Mouse (Mus musculus): Measurements from ENCODE around the gene Csad. TPM values are rescaled to one million over a fixed set of nuclear protein-coding genes. Genes with fewer than 3 reads are reported as not detected.
"Not testable (repeated sequence)": the region's sequence is repeated elsewhere in the genome, so short reads cannot be mapped to it uniquely, and the experiment has no call there.

Gene Csad
- total and polyA plus RNA-seq, 3 experiments = 13.1 to 42.1 (median 15.6) TPM

GRCm38 (mm10) chr15:102160415-102161060 lies 44.0 kb downstream of the Csad start:
- intact Hi-C loops (cut with DNase I) = no loop called here

DNA sequence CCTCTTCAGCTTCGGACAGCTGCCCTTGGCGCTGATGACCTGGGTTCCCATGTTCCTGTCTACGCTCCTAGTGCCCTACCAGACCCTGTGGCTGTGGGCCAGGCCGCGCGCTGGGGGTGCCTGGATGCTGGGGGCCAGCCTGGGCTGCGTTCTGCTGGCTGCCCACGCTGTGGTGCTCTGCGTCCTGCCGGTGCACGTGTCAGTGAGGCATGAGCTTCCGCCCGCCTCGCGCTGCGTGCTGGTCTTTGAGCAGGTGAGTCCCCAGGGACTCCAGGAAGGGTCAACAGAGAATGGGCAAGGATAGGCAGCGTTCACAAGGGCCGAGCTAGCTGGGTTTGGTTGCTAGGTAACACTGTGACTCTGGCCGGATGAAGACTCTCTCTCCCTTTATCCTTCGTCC lies 47.7 kb downstream of the Csad start:
- peak in 1 of 2 experiments; percentile 13 for DNase-seq
- no peak overlapping the region for H3K9ac ChIP-seq (ENCODE audit: low read depth, low read length)
- H3K27ac ChIP-seq = no peak overlapping the region
- intact Hi-C loops (cut with DNase I) = no loop called here
- no peak overlapping the region for H3K4me3 ChIP-seq
- no peaks in the 10 kb centered on the region for H3K4me1 ChIP-seq (ENCODE audit: control insufficient read depth, insufficient read depth, low read length)
- H3K79me2 ChIP-seq (replicated peaks; ENCODE audit: control insufficient read depth, insufficient read depth, low read length) = no peaks in the 10 kb centered on the region
- H3K36me3 ChIP-seq (ENCODE audit: control insufficient read depth, insufficient read depth, low read length) = no peaks in the 10 kb centered on the region
- no peaks in the 10 kb centered on the region for H3K27me3 ChIP-seq (ENCODE audit: control insufficient read depth, insufficient read depth, low read length)
- WGBS = 46% methylated on average over 20 of the region's 20 CpGs
- TF ChIP-seq POLR2A (IDR thresholded peaks at IDR 0.05; ENCODE audit: insufficient read depth, low read depth, low read length) (no peak), CTCF (IDR thresholded peaks at IDR 0.05) (no peak), EP300 (IDR thresholded peaks at IDR 0.05; ENCODE audit: insufficient read depth, low read depth, low read length) (no peak)

More at GRCm38 (mm10) chr15:102160415-102161060, 44.0 kb downstream of the Csad start:
- H3K4me1 ChIP-seq (ENCODE audit: control insufficient read depth, insufficient read depth, low read length) = no peaks in the 10 kb centered on the region
- 63% methylated on average over 27 of the region's 27 CpGs for WGBS
- H3K36me3 ChIP-seq (ENCODE audit: control insufficient read depth, insufficient read depth, low read length) = no peaks in the 10 kb centered on the region
- no peak overlapping the region for H3K9ac ChIP-seq (ENCODE audit: low read depth, low read length)
- H3K27ac ChIP-seq = no peak overlapping the region
- DNase-seq = no peak
- TF ChIP-seq EP300 (IDR thresholded peaks at IDR 0.05; ENCODE audit: insufficient read depth, low read depth, low read length) = no peak
- no peak for TF ChIP-seq CTCF (IDR thresholded peaks at IDR 0.05)
- TF ChIP-seq POLR2A (IDR thresholded peaks at IDR 0.05; ENCODE audit: insufficient read depth, low read depth, low read length) = no peak
- no peaks in the 10 kb centered on the region for H3K79me2 ChIP-seq (replicated peaks; ENCODE audit: control insufficient read depth, insufficient read depth, low read length)
- H3K4me3 ChIP-seq = no peak overlapping the region
- H3K27me3 ChIP-seq (ENCODE audit: control insufficient read depth, insufficient read depth, low read length) = no peaks in the 10 kb centered on the region

- intact Hi-C loops (cut with DNase I); DNase-seq; H3K4me3 ChIP-seq; H3K9ac ChIP-seq (ENCODE audit: low read depth, low read length); H3K36me3 ChIP-seq (ENCODE audit: control insufficient read depth, insufficient read depth, low read length); H3K4me1 ChIP-seq (ENCODE audit: control insufficient read depth, insufficient read depth, low read length); H3K27me3 ChIP-seq (ENCODE audit: control insufficient read depth, insufficient read depth, low read length); H3K27ac ChIP-seq; H3K79me2 ChIP-seq (replicated peaks; ENCODE audit: control insufficient read depth, insufficient read depth, low read length): not testable (repeated sequence)
- 96% methylated on average over 6 of the region's 6 CpGs for WGBS
- peak; percentile 29 for TF ChIP-seq CTCF (IDR thresholded peaks at IDR 0.05)
These were observed 49.5 kb downstream of the Csad start for GRCm38 (mm10) chr15:102155006-102155405.

GRCm38 (mm10) chr15:102152646-102153045 lies 51.9 kb downstream of the Csad start:
- no peak overlapping the region for H3K9ac ChIP-seq (ENCODE audit: low read depth, low read length)
- H3K4me1 ChIP-seq (ENCODE audit: control insufficient read depth, insufficient read depth, low read length) = peaks cover 7% of the 10 kb centered on the region
- H3K27ac ChIP-seq = no peak overlapping the region
- intact Hi-C loops (cut with DNase I) = no loop called here
- no peaks in the 10 kb centered on the region for H3K27me3 ChIP-seq (ENCODE audit: control insufficient read depth, insufficient read depth, low read length)
- no peak for DNase-seq
- 62% methylated on average over 4 of the region's 4 CpGs for WGBS
- TF ChIP-seq POLR2A (IDR thresholded peaks at IDR 0.05; ENCODE audit: insufficient read depth, low read depth, low read length) (no peak), CTCF (IDR thresholded peaks at IDR 0.05) (no peak), EP300 (IDR thresholded peaks at IDR 0.05; ENCODE audit: insufficient read depth, low read depth, low read length) (no peak)
- H3K79me2 ChIP-seq (replicated peaks; ENCODE audit: control insufficient read depth, insufficient read depth, low read length) = no peaks in the 10 kb centered on the region
- no peak overlapping the region for H3K4me3 ChIP-seq
- H3K36me3 ChIP-seq (ENCODE audit: control insufficient read depth, insufficient read depth, low read length) = no peaks in the 10 kb centered on the region

DNA sequence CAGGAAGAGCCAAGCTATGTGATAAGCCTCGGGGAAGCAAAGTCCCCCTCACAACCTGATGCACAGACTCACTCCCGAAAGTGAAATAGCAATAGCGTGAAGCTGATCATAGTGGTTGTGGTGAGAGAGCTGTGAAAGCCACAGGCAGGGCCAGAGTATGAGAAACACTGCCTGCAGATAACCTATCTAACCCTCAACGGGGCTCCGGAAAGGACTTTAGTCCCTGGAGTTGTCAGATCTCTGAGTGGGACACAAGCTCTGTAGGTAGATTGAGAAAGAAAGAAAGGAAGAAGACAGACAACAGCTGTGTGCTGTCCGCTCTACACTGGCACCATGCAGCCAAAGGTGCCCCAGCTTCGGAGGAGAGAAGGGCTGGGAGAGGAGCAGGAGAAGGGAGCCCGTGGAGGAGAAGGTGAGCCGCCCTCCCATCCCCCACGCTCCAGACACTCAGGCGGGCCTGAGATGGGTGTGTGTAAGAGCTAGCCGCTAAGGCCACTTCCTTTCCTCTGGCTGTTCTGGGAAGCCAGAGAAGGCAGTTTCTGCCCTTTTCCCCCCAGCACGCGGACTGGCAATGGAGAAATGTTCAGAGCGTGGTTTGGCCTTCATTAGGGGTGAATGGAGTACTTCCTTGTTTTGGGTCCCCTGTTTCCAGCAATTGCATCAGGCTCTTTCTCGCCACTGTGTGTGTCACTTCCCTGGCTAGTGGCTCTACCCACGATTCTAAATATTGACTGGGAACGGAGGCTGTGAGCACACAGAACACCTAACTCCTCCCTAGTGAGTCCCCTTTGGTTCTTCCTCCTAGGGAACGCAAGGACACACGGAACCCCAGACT lies 54.0 kb downstream of the Csad start, which contains the start of gene Soat2:
TSS of gene Soat2 (plus strand) at position 226 of the 835 bp plus-strand sequence.
- 31% methylated on average over 20 of the region's 20 CpGs for WGBS
- H3K27ac ChIP-seq = peak within 1 kb of the TSS; percentile 15; the same call in 1 of the 2 replicates
- TF ChIP-seq POLR2A (IDR thresholded peaks at IDR 0.05; ENCODE audit: insufficient read depth, low read depth, low read length) (0 out of 2 replicates have a peak, but pooled peaks have one; percentile 28), EP300 (IDR thresholded peaks at IDR 0.05; ENCODE audit: insufficient read depth, low read depth, low read length) (no peak)
- no peaks in the 10 kb centered on the region for H3K79me2 ChIP-seq (replicated peaks; ENCODE audit: control insufficient read depth, insufficient read depth, low read length)
- peak within 1 kb of the TSS; percentile 8; the same call in 1 of the 2 replicates for H3K9ac ChIP-seq (ENCODE audit: low read depth, low read length)
- H3K4me1 ChIP-seq (ENCODE audit: control insufficient read depth, insufficient read depth, low read length) = peaks cover 10% of the 10 kb centered on the region
- DNase-seq = peak; percentile 56 to 58
- no peaks in the 10 kb centered on the region for H3K27me3 ChIP-seq (ENCODE audit: control insufficient read depth, insufficient read depth, low read length)
- intact Hi-C loops (cut with DNase I) = no loop called here
- H3K36me3 ChIP-seq (ENCODE audit: control insufficient read depth, insufficient read depth, low read length) = no peaks in the 10 kb centered on the region
- H3K4me3 ChIP-seq = no peak within 1 kb of the TSS

- H3K36me3 ChIP-seq (ENCODE audit: control insufficient read depth, insufficient read depth, low read length) = no peaks in the 10 kb centered on the region
- no peak overlapping the region for H3K27ac ChIP-seq
- intact Hi-C loops (cut with DNase I) = no loop called here
- H3K79me2 ChIP-seq (replicated peaks; ENCODE audit: control insufficient read depth, insufficient read depth, low read length) = no peaks in the 10 kb centered on the region
- H3K4me3 ChIP-seq = no peak overlapping the region
- no peaks in the 10 kb centered on the region for H3K27me3 ChIP-seq (ENCODE audit: control insufficient read depth, insufficient read depth, low read length)
- peak in 1 of 2 experiments; percentile 12 for DNase-seq
- peaks cover 10% of the 10 kb centered on the region for H3K4me1 ChIP-seq (ENCODE audit: control insufficient read depth, insufficient read depth, low read length)
- no peak for TF ChIP-seq CTCF (IDR thresholded peaks at IDR 0.05)
- H3K9ac ChIP-seq (ENCODE audit: low read depth, low read length) = no peak overlapping the region
- WGBS = 89% methylated on average over 4 of the region's 4 CpGs
These were observed 55.0 kb downstream of the Csad start for GRCm38 (mm10) chr15:102149561-102149960.
